Mouse (Mus musculus) ES-Bruce4 (cell line): Measurements from ENCODE around the gene Pou4f1. TPM values are rescaled to one million over a fixed set of nuclear protein-coding genes. Genes with fewer than 3 reads are reported as not detected.
A peak's percentile ranks its signal among the peaks of the same experiment; 100 is the strongest.

ENCODE experiments used
- H3K27ac ChIP-seq: 2 replicates; pipeline ENCODE4 v1.5.1; 2012; ENCODE audit warnings: low read length, inconsistent platforms; ENCODE audit not compliant: insufficient read depth
- H3K27me3 ChIP-seq: 2 replicates; pipeline ENCODE4 v1.6.1; 2012; ENCODE audit warnings: mild to moderate bottlenecking, low read length, inconsistent platforms; ENCODE audit not compliant: control insufficient read depth, poor library complexity, insufficient read depth, severe bottlenecking
- H3K36me3 ChIP-seq: 2 replicates; pipeline ENCODE4 v1.6.1; 2012; ENCODE audit warnings: inconsistent platforms, mild to moderate bottlenecking, low read length, moderate library complexity; ENCODE audit not compliant: control insufficient read depth, poor library complexity, insufficient read depth, severe bottlenecking
- H3K4me1 ChIP-seq: one replicate; pipeline ENCODE4 v1.8.1; 2011; ENCODE audit warnings: low read length; ENCODE audit not compliant: control insufficient read depth, insufficient read depth
- H3K4me3 ChIP-seq: 2 replicates; pipeline ENCODE4 v1.5.1; 2011; ENCODE audit warnings: low read depth, mild to moderate bottlenecking, low read length
- H3K9ac ChIP-seq: 2 replicates; pipeline ENCODE4 v1.6.1; 2012; ENCODE audit warnings: low read depth, mild to moderate bottlenecking, inconsistent platforms; ENCODE audit not compliant: poor library complexity, severe bottlenecking
- H3K9me3 ChIP-seq: replicated peaks from 2 replicates; pipeline ENCODE4 v1.6.1; 2012; ENCODE audit warnings: mild to moderate bottlenecking, low read length, inconsistent platforms; ENCODE audit not compliant: control insufficient read depth, poor library complexity, insufficient read depth, severe bottlenecking
- CTCF ChIP-seq: IDR thresholded peaks from one replicate; pipeline ENCODE4 v1.8.1; 2011; ENCODE audit warnings: low read depth, low read length
- EP300 ChIP-seq: IDR thresholded peaks from 2 replicates; pipeline ENCODE4 v1.6.1; 2011; ENCODE audit warnings: low read depth, low read length; ENCODE audit not compliant: insufficient read depth
- POLR2A ChIP-seq: IDR thresholded peaks from one replicate; pipeline ENCODE4 v1.8.1; 2011; ENCODE audit warnings: low read length; ENCODE audit not compliant: insufficient read depth
- polyA plus RNA-seq: library from polyadenylated mRNA; stranded (reverse); fragments of >200 nt; gene quantifications from 2 replicates; pipeline ENCODE4 v1.2.4, GENCODE M21; 2011; ENCODE audit warnings: low read depth; ENCODE audit not compliant: missing spikeins, insufficient read depth, insufficient read length

Gene Pou4f1
- polyA plus RNA-seq, 1 experiment = 3.8 TPM

- Histone ChIP-seq H3K27me3 (peaks cover 60% of the 10 kb centered on the region), H3K4me1 (no peaks in the 10 kb centered on the region), H3K36me3 (no peaks in the 10 kb centered on the region), H3K9me3 (no peaks in the 10 kb centered on the region), H3K27ac (no peak overlapping the region), H3K4me3 (no peak overlapping the region), H3K9ac (no peak overlapping the region)
- TF ChIP-seq CTCF (no peak), EP300 (no peak), POLR2A (no peak)
Observed at GRCm38 (mm10) chr14:104463631-104464250, 4.1 kb downstream of the Pou4f1 start.

GRCm38 (mm10) chr14:104461286-104462240, 6.2 kb downstream of the Pou4f1 start:
- Histone ChIP-seq H3K9me3 (no peaks in the 10 kb centered on the region), H3K4me3 (no peak overlapping the region), H3K9ac (no peak overlapping the region), H3K36me3 (no peaks in the 10 kb centered on the region), H3K4me1 (no peaks in the 10 kb centered on the region), H3K27me3 (peaks cover 60% of the 10 kb centered on the region), H3K27ac (no peak overlapping the region)
- TF ChIP-seq POLR2A (no peak), EP300 (no peak), CTCF (no peak)

GRCm38 (mm10) chr14:104460325-104461285, 7.2 kb downstream of the Pou4f1 start:
- H3K4me1 ChIP-seq = no peaks in the 10 kb centered on the region
- TF ChIP-seq POLR2A (no peak), CTCF (no peak), EP300 (no peak)
- H3K9me3 ChIP-seq = no peaks in the 10 kb centered on the region
- peak overlapping the region; percentile 81 for H3K4me3 ChIP-seq
- 0 out of 2 replicates have a peak overlapping the region, but pooled peaks have one; percentile 4 for H3K9ac ChIP-seq
- no peak overlapping the region for H3K27ac ChIP-seq
- no peaks in the 10 kb centered on the region for H3K36me3 ChIP-seq
- H3K27me3 ChIP-seq = peaks cover 51% of the 10 kb centered on the region

- Histone ChIP-seq H3K9ac (no peak overlapping the region), H3K4me1 (no peaks in the 10 kb centered on the region), H3K27me3 (peaks cover 43% of the 10 kb centered on the region), H3K4me3 (no peak overlapping the region), H3K9me3 (no peaks in the 10 kb centered on the region), H3K36me3 (no peaks in the 10 kb centered on the region), H3K27ac (no peak overlapping the region)
- TF ChIP-seq EP300 (no peak), POLR2A (no peak), CTCF (no peak)
Observed at GRCm38 (mm10) chr14:104459513-104460111, 8.2 kb downstream of the Pou4f1 start.

GRCm38 (mm10) chr14:104458728-104459512, 8.9 kb downstream of the Pou4f1 start:
- TF ChIP-seq CTCF = no peak
- no peak for TF ChIP-seq POLR2A
- TF ChIP-seq EP300 = no peak
- Histone ChIP-seq H3K4me3 (no peak overlapping the region), H3K4me1 (no peaks in the 10 kb centered on the region), H3K9ac (no peak overlapping the region), H3K9me3 (no peaks in the 10 kb centered on the region), H3K27ac (no peak overlapping the region), H3K27me3 (peaks cover 38% of the 10 kb centered on the region), H3K36me3 (no peaks in the 10 kb centered on the region)
